Comparison of ENCODE assay signal across 8 mouse cellular contexts in genomic region chr11:118289562-118289961, GRCm38 (mm10). TPM values are rescaled to one million over a fixed set of nuclear protein-coding genes. Genes with fewer than 3 reads are reported as not detected.
DNase-seq lines count a peak whose midpoint lies in the region; ATAC-seq and TF ChIP-seq lines count a peak whose summit lies in the region.
"Had no signal": no experiment of that assay in that cellular context is flagged by ENCODE, and none has a peak within 500 bp of the region (broad histone marks: within the 10 kb centered on the region; RNA-seq: fewer than 3 reads in every experiment).

No protein-coding gene starts in this region.

- no peaks in the 10 kb centered on the region for H3K9me3 ChIP-seq in lung, embryonic 16.5 days (ENCODE audit: control insufficient read depth, low read length)
- no peaks in the 10 kb centered on the region for H3K9me3 ChIP-seq in intestine, embryonic 16.5 days (ENCODE audit: control insufficient read depth, low read length)

- peak overlapping the region; percentile 95 for H3K4me2 ChIP-seq in lung, embryonic 16.5 days (ENCODE audit: low read depth, low read length)
- peak overlapping the region; percentile 69 for H3K4me2 ChIP-seq in intestine, embryonic 16.5 days (ENCODE audit: low read depth, low read length)

- 0% methylated on average over 22 of the region's 22 CpGs for WGBS in lung, embryonic 16.5 days
- under 1% methylated on average over 22 of the region's 22 CpGs for WGBS in intestine, embryonic 16.5 days
- 0% methylated on average over 22 of the region's 22 CpGs for WGBS in olfactory bulb, adult 2 months

- ATAC-seq in lung, embryonic 16.5 days (ENCODE audit: low read depth): no peak; the same call in 1 of the 2 replicates
- ATAC-seq in intestine, embryonic 16.5 days: no peak

- H3K4me3 ChIP-seq in lung, embryonic 16.5 days (ENCODE audit: low read length): peak overlapping the region; percentile 97
- H3K4me3 ChIP-seq in intestine, embryonic 16.5 days (ENCODE audit: low read length): peak overlapping the region; percentile 78
- H3K4me3 ChIP-seq in olfactory bulb, adult 2 months (ENCODE audit: insufficient read depth, low read depth, low read length): peak overlapping the region; percentile 89

- TF ChIP-seq CTCF in olfactory bulb, adult 2 months (IDR thresholded peaks at IDR 0.05; ENCODE audit: insufficient read depth, low read depth, low read length): no peak

- no peaks in the 10 kb centered on the region for H3K27me3 ChIP-seq in lung, embryonic 16.5 days (ENCODE audit: control insufficient read depth, insufficient read depth, low read depth, low read length)
- no peaks in the 10 kb centered on the region for H3K27me3 ChIP-seq in intestine, embryonic 16.5 days (replicated peaks; ENCODE audit: control insufficient read depth, insufficient read depth, low read length)

- H3K9ac ChIP-seq in lung, embryonic 16.5 days (ENCODE audit: low read length): peak overlapping the region; percentile 91
- peak overlapping the region; percentile 87 for H3K9ac ChIP-seq in intestine, embryonic 16.5 days (ENCODE audit: low read depth, low read length)

- TF ChIP-seq POLR2A in olfactory bulb, adult 2 months (IDR thresholded peaks at IDR 0.05; ENCODE audit: insufficient read depth, low read depth, low read length): no peak

- H3K27ac ChIP-seq in lung, embryonic 16.5 days (ENCODE audit: low read length): peak overlapping the region; percentile 80
- peak overlapping the region; percentile 74 for H3K27ac ChIP-seq in intestine, embryonic 16.5 days (ENCODE audit: low read length)
- peak overlapping the region; percentile 87 for H3K27ac ChIP-seq in olfactory bulb, adult 2 months (ENCODE audit: insufficient read depth, low read depth, low read length)

- H3K36me3 ChIP-seq in lung, embryonic 16.5 days (ENCODE audit: control insufficient read depth, insufficient read depth, low read length): peaks cover 17% of the 10 kb centered on the region
- peaks cover 21% of the 10 kb centered on the region for H3K36me3 ChIP-seq in intestine, embryonic 16.5 days (ENCODE audit: control insufficient read depth, insufficient read depth, low read length)

- DNase-seq in lung, postnatal 25 days (ENCODE audit: low spot score): no peak
- peak; percentile 9 for DNase-seq in embryo, embryonic 11.5 days (ENCODE audit: low read depth, low spot score)
- DNase-seq in right cerebral cortex, postnatal 14 days: no peak
- DNase-seq in cerebellum, postnatal 4 days (ENCODE audit: low spot score in 2 of 2): no peak

- H3K4me1 ChIP-seq in lung, embryonic 16.5 days (replicated peaks; ENCODE audit: control insufficient read depth, insufficient read depth, low read length): peaks cover 14% of the 10 kb centered on the region
- peaks cover 15% of the 10 kb centered on the region for H3K4me1 ChIP-seq in intestine, embryonic 16.5 days (ENCODE audit: control insufficient read depth, insufficient read depth, low read length)
- peaks cover 11% of the 10 kb centered on the region for H3K4me1 ChIP-seq in olfactory bulb, adult 2 months (ENCODE audit: control insufficient read depth, insufficient read depth, low read length)

RNA-seq across cellular contexts. Expression of gene Usp36, which starts 0.5 kb away (rescaled TPM):
- polyA plus RNA-seq in lung, embryonic 16.5 days (2015; fragmentation: Nextera tagmentation; extraction: Ambion mirVana): 17.9 and 18.2 TPM in 2 replicates
- 15.9 TPM in 2 replicates for polyA plus RNA-seq in intestine, embryonic 16.5 days (2015; fragmentation: Nextera tagmentation; extraction: Ambion mirVana)
- polyA plus RNA-seq in olfactory bulb, adult 2 months (2012; ENCODE audit: insufficient read depth, insufficient read length, low replicate concordance, missing spikeins): not detected in 2 replicates

RNA-seq across cellular contexts. Expression of gene Cyth1, which starts 41.2 kb away (rescaled TPM):
- polyA plus RNA-seq in lung, embryonic 16.5 days (2015; fragmentation: Nextera tagmentation; extraction: Ambion mirVana): 14.1 and 14.4 TPM in 2 replicates
- polyA plus RNA-seq in intestine, embryonic 16.5 days (2015; fragmentation: Nextera tagmentation; extraction: Ambion mirVana): 9.6 and 9.8 TPM in 2 replicates
- polyA plus RNA-seq in olfactory bulb, adult 2 months (2012; ENCODE audit: insufficient read depth, insufficient read length, low replicate concordance, missing spikeins): not detected in 2 replicates

RNA-seq across cellular contexts. Expression of gene Cep295nl, which starts 52.7 kb away (rescaled TPM):
- 0.39 and 0.59 TPM in 2 replicates for polyA plus RNA-seq in lung, embryonic 16.5 days (2015; fragmentation: Nextera tagmentation; extraction: Ambion mirVana)
- polyA plus RNA-seq in intestine, embryonic 16.5 days (2015; fragmentation: Nextera tagmentation; extraction: Ambion mirVana): 0.20 and 0.24 TPM in 2 replicates
- polyA plus RNA-seq in olfactory bulb, adult 2 months (2012; ENCODE audit: insufficient read depth, insufficient read length, low replicate concordance, missing spikeins): not detected in 2 replicates
- polyA plus RNA-seq: large intestine, adult 2 months had no signal

Comparison
In these comparisons a context has a peak if more than half of its experiments do, and no peak if none do; other contexts are left out.
1. RNA of gene Usp36, which starts 0.5 kb away (polyA plus RNA-seq): 17.9 to 18.2 TPM in lung, embryonic 16.5 days and 15.9 TPM in intestine, embryonic 16.5 days; not detected in olfactory bulb, adult 2 months; every median in the first group is over 10 times any median in the second.
2. Peak in every context shown above with its lines, with median percentiles within 50 percentile points of each other: H3K27ac ChIP-seq and H3K4me3 ChIP-seq.